Mouse (Mus musculus) R1 (cell line): ENCODE results near the gene Rgs8.

Experiments used
- DNase-seq: peaks from one replicate; pipeline ENCODE4 v3.0.0-alpha.2; 2018; ENCODE audit warnings: low read depth, low spot score

Gene Rgs8

GRCm38 (mm10) chr1:153652938-153653623, at the start of gene Rgs8:
Gene Rgs8 (plus strand): TSS chr1:153653025.
- DNase-seq: peak; percentile 35

- no peak for DNase-seq
Observed at GRCm38 (mm10) chr1:153617340-153617830, 35.4 kb upstream of the Rgs8 start.

GRCm38 (mm10) chr1:153623036-153623435, 29.8 kb upstream of the Rgs8 start:
- no peak for DNase-seq

DNA sequence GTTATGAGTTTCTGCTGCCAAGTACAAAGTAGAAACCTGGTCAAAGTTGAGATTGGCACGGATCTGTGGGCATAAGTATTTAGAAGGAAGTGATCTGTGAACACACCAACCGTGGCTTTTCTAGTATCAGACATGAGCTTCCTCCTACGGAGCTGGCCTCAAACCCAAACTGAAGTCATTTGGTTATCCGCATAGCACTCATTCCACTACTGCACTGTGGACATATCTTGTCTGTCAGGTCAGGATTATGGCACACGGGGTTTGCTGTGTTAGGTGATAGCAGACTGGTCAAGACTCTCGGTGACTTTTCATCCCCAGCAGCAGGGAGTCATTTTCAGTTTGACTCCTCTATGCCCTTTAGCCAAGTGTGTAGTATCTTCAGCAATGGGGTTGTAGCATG, 20.1 kb upstream of the Rgs8 start:
- DNase-seq: no peak

DNA sequence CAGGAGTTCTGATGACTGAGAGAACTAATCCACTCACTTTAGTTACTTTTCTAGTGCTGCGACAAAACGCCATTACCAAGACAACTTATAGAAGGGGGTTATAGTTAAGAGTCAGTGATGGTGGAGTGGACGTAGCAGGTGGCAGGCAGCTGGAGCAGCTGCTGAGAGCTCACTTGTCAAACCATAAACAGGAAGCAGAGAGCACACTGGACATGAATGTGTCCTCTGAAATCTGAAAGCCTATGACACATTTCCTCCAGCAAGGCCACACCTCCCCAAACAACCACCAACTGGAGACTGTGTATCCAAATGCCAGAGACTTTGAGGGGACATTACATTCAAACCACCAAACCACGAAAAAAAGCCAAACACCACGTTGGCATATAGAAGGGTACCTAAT, 17.8 kb upstream of the Rgs8 start:
- DNase-seq: no peak

GRCm38 (mm10) chr1:153635521-153635920, 17.3 kb upstream of the Rgs8 start:
- no peak for DNase-seq

- DNase-seq: peak; percentile 64
Observed at GRCm38 (mm10) chr1:153636821-153637220, 16.0 kb upstream of the Rgs8 start.

DNA sequence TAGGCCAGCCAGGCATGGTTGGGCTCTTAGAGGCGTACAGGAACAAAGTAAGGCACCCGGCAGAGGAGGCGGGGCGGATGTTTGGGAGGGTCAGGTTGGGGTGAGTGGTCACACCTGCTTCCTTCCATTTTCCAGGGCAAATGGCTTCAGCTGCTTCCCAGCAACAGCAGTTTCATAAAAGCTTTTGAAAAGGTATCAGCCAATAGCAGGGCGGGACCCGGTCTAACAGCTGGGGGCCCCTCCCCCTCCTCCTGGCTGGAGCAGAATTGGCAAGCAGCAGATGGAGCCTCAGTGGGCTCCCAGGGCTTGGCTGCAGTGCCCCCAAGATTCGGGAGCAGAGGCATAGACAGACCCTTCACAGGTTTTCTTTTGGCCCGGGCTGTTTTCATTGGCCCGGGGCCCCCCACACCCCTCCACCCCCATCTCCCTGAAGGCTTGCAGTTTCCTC, 11.3 kb upstream of the Rgs8 start:
- DNase-seq: peak; percentile 85

DNA sequence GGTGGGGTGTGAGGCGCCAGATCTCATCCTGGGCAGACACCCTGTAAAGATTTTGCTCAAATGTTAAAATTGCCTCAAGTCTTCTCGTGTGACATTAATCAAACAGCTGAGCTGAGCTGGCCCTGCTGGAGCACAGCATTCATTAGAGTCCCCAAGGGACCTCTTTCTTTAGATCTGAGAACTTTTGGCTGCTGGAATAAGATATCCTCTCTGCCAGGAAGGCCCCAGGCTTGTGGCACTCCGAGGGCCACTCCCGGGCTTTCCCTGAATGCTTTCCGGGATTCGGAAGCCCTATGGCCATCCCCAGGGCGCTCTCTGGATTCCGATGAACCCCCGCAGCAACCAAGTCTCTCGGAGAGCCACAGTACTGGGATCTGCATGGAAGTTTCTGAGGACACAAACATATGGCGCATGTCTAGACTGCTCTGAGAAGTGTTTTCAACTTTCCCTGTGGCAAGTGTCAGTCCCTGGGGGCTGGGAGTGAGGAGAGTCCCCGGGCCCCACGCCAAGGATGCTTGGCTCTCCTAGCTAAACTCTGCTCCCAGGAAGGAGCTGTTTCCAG, 10.8 kb upstream of the Rgs8 start:
- peak; percentile 16 for DNase-seq

GRCm38 (mm10) chr1:153653674-153654073, 849 bp downstream of the Rgs8 start:
- no peak for DNase-seq

DNA sequence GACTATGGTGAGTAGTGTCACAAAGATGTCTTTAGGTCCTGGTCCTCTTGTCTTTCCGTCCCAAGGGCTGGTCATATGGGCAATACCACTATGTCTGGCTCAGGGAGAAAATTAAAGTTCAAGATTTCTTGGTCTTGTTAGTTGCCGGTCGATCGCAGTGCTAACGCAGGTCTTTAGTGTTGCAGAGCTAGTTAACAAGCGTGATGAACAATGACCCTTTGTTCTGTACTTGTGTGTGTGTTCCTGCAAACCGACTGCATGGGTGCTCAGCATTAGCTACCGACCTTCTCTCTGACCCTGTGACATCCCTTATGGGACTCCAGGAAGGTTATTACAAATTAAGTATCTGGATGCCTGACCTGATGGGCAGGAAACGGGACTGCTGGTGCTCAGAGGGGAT, 6.8 kb downstream of the Rgs8 start:
- DNase-seq: no peak

GRCm38 (mm10) chr1:153660982-153661688, 8.3 kb downstream of the Rgs8 start:
- DNase-seq: no peak

DNA sequence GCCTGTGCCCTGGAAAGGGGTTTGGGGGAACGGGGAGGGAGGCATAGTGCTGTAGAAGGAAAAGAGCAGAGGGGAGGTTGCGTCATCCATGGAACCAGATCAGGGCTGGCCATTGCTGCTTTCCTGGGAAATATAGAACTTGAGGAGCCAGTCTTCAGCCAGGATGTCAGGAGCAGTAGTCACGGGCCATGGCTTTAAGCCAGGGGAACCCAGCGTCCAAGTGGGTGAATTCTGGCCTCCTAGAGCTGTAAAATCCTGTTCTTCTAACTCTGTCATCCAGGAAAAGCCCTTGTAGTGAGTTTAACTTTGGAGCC, 8.8 kb downstream of the Rgs8 start:
- DNase-seq: no peak

DNA sequence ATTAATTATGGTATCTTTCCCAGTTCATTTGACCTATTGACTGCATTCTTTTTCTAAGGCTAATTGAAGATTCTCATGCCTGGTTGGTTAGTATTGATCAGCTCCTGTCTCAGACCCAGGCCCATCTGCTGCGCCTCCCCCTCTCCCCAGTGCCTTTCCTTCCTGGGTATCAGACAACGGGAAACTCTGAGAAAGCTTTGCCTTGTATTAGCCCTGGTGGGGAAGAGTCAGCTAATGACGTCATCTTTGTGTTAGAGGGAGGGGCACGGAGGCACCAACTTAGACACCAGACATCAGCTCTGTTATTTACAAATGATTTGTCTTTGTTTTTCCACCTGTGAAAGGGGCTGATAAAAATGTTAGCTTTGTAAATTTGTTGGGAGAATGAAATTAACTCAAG, 9.5 kb downstream of the Rgs8 start:
- no peak for DNase-seq

DNA sequence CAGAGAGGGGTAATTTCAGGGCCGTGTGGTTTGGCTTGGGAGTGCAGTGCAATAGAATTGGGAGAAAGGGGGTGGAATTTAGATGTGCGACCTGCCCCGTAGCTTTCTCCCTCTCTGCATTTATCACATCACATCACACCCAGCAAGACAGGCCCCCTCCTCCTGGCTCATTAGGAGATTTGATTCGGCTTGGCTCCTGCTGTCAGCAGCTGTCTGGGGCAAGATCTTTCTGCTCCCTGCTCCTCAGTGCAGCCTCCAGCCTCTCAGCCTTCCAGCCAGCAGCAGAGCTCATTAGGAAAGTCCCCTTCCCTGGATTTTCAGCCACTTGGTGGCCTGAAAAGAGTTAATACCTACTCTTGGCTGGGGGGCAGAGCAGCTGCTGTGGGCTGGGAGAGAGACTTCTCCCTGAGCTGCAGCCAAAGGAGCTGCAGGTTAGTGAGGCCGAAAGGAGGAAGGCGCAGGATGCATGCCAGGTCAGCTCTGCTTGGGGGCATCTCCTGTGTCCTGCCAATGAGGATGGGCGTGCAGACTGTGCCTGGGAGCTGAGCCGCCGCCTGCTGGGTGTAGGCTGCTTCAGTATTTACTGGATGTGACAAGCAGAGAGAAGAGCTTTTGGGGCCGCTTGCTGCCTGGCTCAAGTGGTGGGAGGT, 12.4 kb downstream of the Rgs8 start:
- DNase-seq: no peak

GRCm38 (mm10) chr1:153666236-153666635, 13.4 kb downstream of the Rgs8 start:
- DNase-seq: no peak

DNA sequence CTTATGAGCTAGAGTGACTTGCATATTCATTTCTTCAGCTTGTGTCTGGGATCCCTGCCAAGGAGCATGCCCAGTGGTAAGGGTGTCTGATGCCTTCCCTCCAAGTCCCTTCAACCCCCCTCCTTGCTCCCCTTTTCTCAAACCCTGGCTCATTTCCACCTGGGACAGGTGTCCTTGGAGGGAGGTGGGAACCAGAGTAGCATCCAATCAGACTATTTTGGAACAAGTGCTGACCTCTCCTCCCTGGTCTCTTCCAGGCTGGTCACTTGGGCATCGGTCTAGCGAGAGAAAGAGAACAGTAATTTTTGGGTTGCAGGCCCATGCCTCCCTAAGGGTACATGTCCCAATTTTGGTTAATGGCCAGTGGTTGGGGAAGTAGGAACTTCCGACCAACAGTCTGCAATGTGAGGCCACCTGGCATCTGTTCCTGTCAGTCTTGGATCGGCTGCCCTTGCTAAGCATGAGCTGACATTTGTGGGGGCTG, 14.5 kb downstream of the Rgs8 start:
- DNase-seq: no peak

- DNase-seq: no peak
Observed at GRCm38 (mm10) chr1:153667781-153668180, 15.0 kb downstream of the Rgs8 start.

- no peak for DNase-seq
Observed at GRCm38 (mm10) chr1:153669086-153669485, 16.3 kb downstream of the Rgs8 start.

GRCm38 (mm10) chr1:153669728-153670127, 16.9 kb downstream of the Rgs8 start:
- no peak for DNase-seq

- no peak for DNase-seq
Observed at GRCm38 (mm10) chr1:153671352-153671751, 18.5 kb downstream of the Rgs8 start.

- no peak for DNase-seq
Observed at GRCm38 (mm10) chr1:153672698-153673097, 19.9 kb downstream of the Rgs8 start.
